Mouse (Mus musculus): ENCODE results near the gene Slc52a3.
A peak's percentile ranks its signal among the peaks of the same experiment; 100 is the strongest.

DNA sequence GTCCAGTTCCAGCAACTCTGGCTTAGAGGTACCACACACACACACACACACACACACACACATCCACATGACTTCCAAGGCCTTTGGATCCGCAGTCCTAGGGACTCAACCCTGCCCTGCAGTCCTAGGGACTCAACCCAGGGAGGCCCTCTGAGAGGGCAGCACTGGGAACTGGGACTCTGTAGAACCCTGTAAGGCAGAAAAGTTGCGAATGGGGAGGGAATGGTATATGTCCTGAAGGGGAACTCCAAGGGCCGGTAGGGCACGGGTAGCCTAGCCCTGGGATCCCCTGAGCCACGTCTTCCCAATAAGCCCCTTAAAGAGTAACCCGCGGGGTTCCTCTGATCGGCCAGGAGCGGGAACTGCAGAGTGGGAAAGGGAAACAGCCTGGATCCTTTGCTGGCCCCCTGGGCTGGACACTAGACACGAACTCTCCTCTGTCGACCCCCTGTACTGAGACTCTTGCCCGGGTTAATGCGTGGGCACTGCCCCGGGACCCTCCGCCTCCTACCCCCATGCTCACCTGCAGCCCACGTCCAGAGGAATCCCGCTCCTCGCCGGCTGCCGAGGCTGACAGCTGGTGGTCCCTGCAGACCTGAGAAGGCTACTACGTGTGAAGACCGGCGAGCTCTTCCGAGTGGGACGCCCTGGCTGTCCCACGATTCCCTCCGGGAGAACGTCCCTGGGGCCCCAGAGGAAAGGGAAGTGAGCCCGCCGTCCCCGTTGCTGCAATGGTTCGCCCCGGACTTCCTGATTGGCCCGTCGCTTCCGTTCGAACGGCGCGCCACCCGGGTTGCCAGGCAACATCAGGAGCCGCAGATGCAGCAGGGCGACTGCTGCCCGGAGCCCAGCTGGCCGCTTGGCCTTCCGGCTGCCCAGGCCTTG, 16.6 kb upstream of the Slc52a3 start, which contains the start of gene Fam110a:
- TF ChIP-seq CTCF (IDR thresholded peaks at IDR 0.05; ENCODE audit: borderline replicate concordance, insufficient read depth, low read length) (no peak), POLR2A (IDR thresholded peaks at IDR 0.05; ENCODE audit: low read depth, low read length) (peak; percentile 71)

All from embryonic fibroblast, embryonic 13.5 days (primary cell).